Mouse (Mus musculus) embryonic stem cell, embryonic (primary cell): ENCODE data around the gene Cabin1.
"Not testable (repeated sequence)": the region's sequence is repeated elsewhere in the genome, so short reads cannot be mapped to it uniquely, and the experiment has no call there.

ENCODE experiments used
- CTCF ChIA-PET, 4 experiments: fragments of 300-600 bp in 2 of 4; fragments of 350-600 bp in 2 of 4; sonication (Branson Sonifier 250); formaldehyde crosslinking; loops; one replicate each; lab custom pipeline; 2022; ENCODE audit warnings: inconsistent platforms in 2 of 4; lab: Charles Lee
- POLR2A ChIA-PET, 4 experiments: fragments of 300-600 bp in 2 of 4; fragments of 350-600 bp in 2 of 4; sonication (Branson Sonifier 250); formaldehyde crosslinking; loops; one replicate each; lab custom pipeline; 2022; ENCODE audit warnings: antibody characterized with exemption in 4 of 4, inconsistent platforms in 1 of 4; lab: Charles Lee

Gene Cabin1

GRCm38 (mm10) chr10:75777885-75778284 is 13.7 kb upstream of the Cabin1 start:
- ChIA-PET POLR2A (interaction anchor here in 2 of 4 experiments (0.6 to 2.3 kb wide), 5 partner anchors 14 to 210 kb away, joined by 3 to 11 read pairs (median 3); partner anchors contain the start of gene Cabin1 (in 1 of the 2)), CTCF (interaction anchor here in 2 of 4 experiments (0.8 to 1.8 kb wide), 4 partner anchors 13 to 69 kb away, joined by 3 to 4 read pairs (median 4); no protein-coding TSS in a partner anchor)

DNA sequence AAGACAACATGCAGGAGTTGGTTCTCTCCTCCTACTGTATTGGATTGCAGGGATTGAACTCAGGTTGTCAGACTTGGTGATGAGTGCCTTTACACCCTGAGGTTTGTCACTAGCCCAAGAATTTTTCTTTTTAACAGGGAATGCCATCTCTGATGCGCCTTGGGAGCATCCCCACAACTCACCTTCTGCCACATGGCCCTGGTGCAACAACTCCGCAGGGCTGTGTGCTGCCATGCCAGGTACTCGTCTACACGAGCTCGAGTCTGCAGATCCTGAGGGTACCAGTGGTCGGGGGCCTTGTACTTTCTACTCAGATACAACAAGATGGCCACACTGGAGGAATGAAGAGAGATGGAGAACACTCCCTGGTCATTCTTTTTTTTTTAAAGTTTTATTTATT is 12.4 kb upstream of the Cabin1 start:
- POLR2A ChIA-PET = interaction anchor here in 2 of 4 experiments (1.0 to 2.3 kb wide), 2 partner anchors 12 to 15 kb away, joined by 4 to 11 read pairs; partner anchors contain the start of gene Cabin1 (in 1 of the 2)
- CTCF ChIA-PET = interaction anchor here in 2 of 4 experiments (0.6 kb wide), 2 partner anchors 250 to 461 kb away, joined by 4 to 5 read pairs; partner anchors contain the start of gene Prmt2 (in 1 of the 2)

GRCm38 (mm10) chr10:75774587-75774986 is 10.4 kb upstream of the Cabin1 start:
- POLR2A ChIA-PET = interaction anchor here in 2 of 4 experiments (0.8 to 3.5 kb wide), 8 partner anchors 8 to 157 kb away, joined by 3 to 77 read pairs (median 24); partner anchors contain the start of genes Cabin1 (in 2 of the 2) and Gstt2 (in 1 of the 2)
- CTCF ChIA-PET = interaction anchor here in 3 of 4 experiments (1.7 to 2.9 kb wide), 4 partner anchors 10 to 59 kb away, joined by 6 to 40 read pairs (median 17); partner anchors contain the start of gene Cabin1 (in 3 of the 3)

- ChIA-PET POLR2A (interaction anchor here in 3 of 4 experiments (0.8 to 3.5 kb wide), 29 partner anchors 8 to 188 kb away, joined by 3 to 77 read pairs (median 7); partner anchors contain the start of genes Cabin1 (in 3 of the 3), Mif (in 2 of the 3), Gm867 (in 1 of the 3) and Gstt1 (in 1 of the 3)), CTCF (interaction anchor here in 3 of 4 experiments (1.2 to 2.9 kb wide), 14 partner anchors 9 to 188 kb away, joined by 3 to 40 read pairs (median 4); partner anchors contain the start of gene Cabin1 (in 3 of the 3))
These were observed 10.0 kb upstream of the Cabin1 start for GRCm38 (mm10) chr10:75774102-75774501.

DNA sequence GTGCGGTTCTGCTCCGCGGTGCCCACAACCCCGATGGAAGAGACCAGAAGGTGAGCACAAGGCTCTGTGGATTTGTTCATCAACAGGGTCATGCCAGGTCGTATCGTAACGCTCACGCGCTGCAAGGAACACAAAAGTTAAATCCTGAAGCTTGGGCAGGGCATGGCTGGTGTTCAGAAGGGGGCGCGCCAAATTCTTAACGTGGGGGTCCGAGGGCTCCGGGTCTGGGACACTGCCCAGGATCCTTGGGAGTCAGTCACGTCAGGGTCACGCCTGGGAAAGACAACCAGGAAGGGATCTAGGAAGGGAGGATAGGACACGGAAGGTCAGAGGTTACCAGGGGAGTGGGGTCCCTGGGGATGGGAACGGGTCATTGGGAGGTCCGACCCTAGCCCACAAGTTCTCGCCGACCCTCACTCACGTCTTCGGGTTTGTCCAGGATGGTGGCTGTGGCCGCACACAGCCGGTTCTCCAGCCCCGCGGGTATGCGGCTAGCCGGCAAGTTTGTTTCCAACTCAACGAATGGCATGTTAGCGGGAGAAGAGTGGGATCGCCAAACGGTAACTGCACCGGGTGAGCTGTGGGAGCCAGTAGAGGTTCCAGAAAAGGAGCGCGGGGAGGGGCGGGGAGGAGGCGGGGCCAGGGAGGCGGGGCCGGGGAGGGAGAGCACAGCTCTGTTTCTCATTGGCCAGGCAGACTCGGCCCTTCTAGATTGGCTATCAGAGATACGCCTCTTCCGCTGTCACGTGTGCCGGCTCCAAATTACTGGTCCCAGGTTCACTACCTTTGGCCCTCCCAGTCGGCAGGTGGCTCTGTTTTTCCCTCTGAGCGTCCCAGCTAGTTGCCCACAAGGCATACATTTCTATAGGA is 8.9 kb upstream of the Cabin1 start, which contains the start of gene Ddt:
Gene Ddt (minus strand): TSS at position 620 of the 870 bp plus-strand sequence.
- ChIA-PET POLR2A (interaction anchor here (0.5 to 3.5 kb wide), 106 partner anchors 8 to 1424 kb away, joined by 3 to 77 read pairs (median 4); partner anchors contain the start of genes Cabin1 (in 3 of the 4), Gstt2 (in 3 of the 4), Mif (in 3 of the 4) and Gm20441 (in 2 of the 4)), CTCF (interaction anchor here (0.5 to 2.9 kb wide), 41 partner anchors 8 to 518 kb away, joined by 3 to 40 read pairs (median 4); partner anchors contain the start of genes Cabin1 (in 4 of the 4), Gstt1 (in 2 of the 4), Derl3 (in 1 of the 4) and Gstt2 (in 1 of the 4))

- POLR2A ChIA-PET = interaction anchor here in 3 of 4 experiments (0.6 to 1.6 kb wide), 4 partner anchors 12 to 68 kb away, joined by 3 to 10 read pairs (median 4); partner anchors contain the start of gene Gstt1 (in 1 of the 3)
- CTCF ChIA-PET = not testable (repeated sequence)
These were observed 3.6 kb upstream of the Cabin1 start for GRCm38 (mm10) chr10:75767756-75768155.

- CTCF ChIA-PET = interaction anchor here in 2 of 4 experiments (0.6 to 1.1 kb wide), 4 partner anchors 65 to 260 kb away, joined by 3 to 4 read pairs (median 4); no protein-coding TSS in a partner anchor
- POLR2A ChIA-PET = interaction anchor here in 2 of 4 experiments (0.6 to 1.2 kb wide), 5 partner anchors 7 to 201 kb away, joined by 3 read pairs; no protein-coding TSS in a partner anchor
These were observed 2.7 kb upstream of the Cabin1 start for GRCm38 (mm10) chr10:75766856-75767255.

- CTCF ChIA-PET = interaction anchor here (0.6 to 2.3 kb wide), 60 partner anchors 8 to 1552 kb away, joined by 3 to 40 read pairs (median 5); partner anchors contain the start of genes Ddt (in 4 of the 4), Gstt2 (in 3 of the 4), Gm20441 (in 2 of the 4) and Mif (in 2 of the 4)
- POLR2A ChIA-PET = interaction anchor here (0.5 to 4.4 kb wide), 81 partner anchors 8 to 701 kb away, joined by 3 to 77 read pairs (median 4); partner anchors contain the start of genes Ddt (in 3 of the 4), Gm20441 (in 3 of the 4), Gstt1 (in 3 of the 4) and Mif (in 3 of the 4)
These were observed 655 bp upstream of the Cabin1 start for GRCm38 (mm10) chr10:75764519-75765473.

- CTCF ChIA-PET = no interaction called here
- POLR2A ChIA-PET = interaction anchor here in 2 of 4 experiments (0.9 to 4.4 kb wide), 5 partner anchors 11 to 136 kb away, joined by 3 to 77 read pairs (median 3); partner anchors contain the start of gene Ddt (in 2 of the 2)
These were observed 1.7 kb downstream of the Cabin1 start for GRCm38 (mm10) chr10:75762413-75762812.

DNA sequence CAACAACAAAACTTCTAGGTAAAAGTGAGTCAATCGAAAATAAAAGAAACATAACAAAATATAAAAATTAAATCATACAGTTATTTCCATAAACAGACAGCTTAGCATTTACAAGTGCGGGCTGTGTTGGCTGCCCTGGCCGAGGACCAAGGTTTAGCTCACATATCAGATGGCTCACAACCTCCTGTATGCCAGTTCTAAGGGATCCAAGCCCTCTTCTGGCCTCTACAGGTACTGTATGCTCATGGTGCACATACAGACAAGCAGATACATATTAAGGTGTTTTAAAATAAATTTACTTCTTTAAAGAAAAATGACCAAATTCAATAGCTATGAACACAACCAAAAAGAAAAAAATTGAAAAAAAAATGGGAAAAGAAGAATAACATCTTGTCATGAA is 3.8 kb downstream of the Cabin1 start:
- ChIA-PET CTCF (interaction anchor here (0.6 to 1.8 kb wide), 7 partner anchors 16 to 93 kb away, joined by 3 to 7 read pairs (median 3); no protein-coding TSS in a partner anchor), POLR2A (interaction anchor here in 3 of 4 experiments (0.7 to 2.4 kb wide), 9 partner anchors 13 to 172 kb away, joined by 3 to 6 read pairs (median 4); partner anchors contain the start of gene Ddt (in 2 of the 3))

GRCm38 (mm10) chr10:75756719-75757118 is 7.4 kb downstream of the Cabin1 start:
- ChIA-PET POLR2A (interaction anchor here in 2 of 4 experiments (0.7 to 1.4 kb wide), 4 partner anchors 8 to 108 kb away, joined by 3 to 10 read pairs (median 4); partner anchors contain the start of genes Cabin1 (in 1 of the 2) and Ddt (in 1 of the 2)), CTCF (interaction anchor here in 3 of 4 experiments (0.6 to 2.7 kb wide), 7 partner anchors 8 to 170 kb away, joined by 3 to 8 read pairs (median 4); partner anchors contain the start of gene Ddt (in 1 of the 3))

DNA sequence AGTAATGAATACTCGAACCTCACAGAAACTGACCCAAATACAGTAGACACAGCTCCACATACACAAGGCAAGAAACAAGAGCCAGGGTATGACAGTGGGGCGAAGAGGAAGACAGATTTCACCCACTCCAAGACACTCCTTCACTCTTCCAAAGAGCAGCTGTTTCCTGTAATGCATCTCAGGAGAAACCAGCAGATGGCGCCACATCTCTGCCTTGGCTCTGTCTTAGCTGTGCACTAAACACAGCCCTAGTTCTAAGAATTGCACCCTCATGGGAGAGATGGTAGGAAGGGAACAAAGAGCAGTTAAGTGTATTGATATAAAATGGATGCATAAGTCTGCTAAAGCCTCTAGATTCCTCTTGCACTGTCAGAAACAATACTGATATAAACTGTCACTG is 20.1 kb downstream of the Cabin1 start:
- ChIA-PET CTCF (interaction anchor here (0.5 to 2.3 kb wide), 76 partner anchors 8 to 509 kb away, joined by 3 to 27 read pairs (median 4); partner anchors contain the start of genes Cabin1 (in 2 of the 4), Gm20441 (in 2 of the 4), Gstt2 (in 2 of the 4) and Ddt (in 1 of the 4)), POLR2A (interaction anchor here in 3 of 4 experiments (0.5 to 1.6 kb wide), 20 partner anchors 10 to 207 kb away, joined by 3 to 6 read pairs (median 3); partner anchors contain the start of genes Cabin1 (in 2 of the 3), Mif (in 2 of the 3) and Ddt (in 1 of the 3))

DNA sequence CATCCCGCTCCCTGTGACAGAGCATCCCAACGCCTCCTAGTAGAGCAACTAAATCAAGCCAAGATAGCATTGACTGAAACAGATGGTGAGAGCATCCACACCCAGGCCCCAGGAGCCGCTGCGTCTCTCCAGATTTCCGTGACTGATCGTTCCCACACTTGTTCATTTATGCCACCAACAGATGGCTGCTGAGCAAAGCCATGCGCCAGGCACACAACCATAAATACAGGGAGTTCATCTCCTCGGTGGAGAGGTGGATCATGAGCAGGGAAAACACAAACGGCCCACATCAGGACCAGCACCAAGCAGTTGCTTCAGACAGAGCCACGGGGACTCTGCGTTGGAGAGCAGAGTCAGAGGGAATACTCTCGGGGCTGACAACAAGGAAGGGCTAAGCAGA is 20.8 kb downstream of the Cabin1 start:
- ChIA-PET CTCF (interaction anchor here (0.5 to 2.3 kb wide), 72 partner anchors 8 to 412 kb away, joined by 3 to 27 read pairs (median 4); partner anchors contain the start of genes Cabin1 (in 2 of the 4), Gm20441 (in 2 of the 4), Gstt2 (in 2 of the 4) and Ddt (in 1 of the 4)), POLR2A (interaction anchor here in 3 of 4 experiments (0.5 to 1.6 kb wide), 16 partner anchors 13 to 208 kb away, joined by 3 to 6 read pairs (median 3); partner anchors contain the start of genes Cabin1 (in 2 of the 3), Mif (in 2 of the 3) and Ddt (in 1 of the 3))

DNA sequence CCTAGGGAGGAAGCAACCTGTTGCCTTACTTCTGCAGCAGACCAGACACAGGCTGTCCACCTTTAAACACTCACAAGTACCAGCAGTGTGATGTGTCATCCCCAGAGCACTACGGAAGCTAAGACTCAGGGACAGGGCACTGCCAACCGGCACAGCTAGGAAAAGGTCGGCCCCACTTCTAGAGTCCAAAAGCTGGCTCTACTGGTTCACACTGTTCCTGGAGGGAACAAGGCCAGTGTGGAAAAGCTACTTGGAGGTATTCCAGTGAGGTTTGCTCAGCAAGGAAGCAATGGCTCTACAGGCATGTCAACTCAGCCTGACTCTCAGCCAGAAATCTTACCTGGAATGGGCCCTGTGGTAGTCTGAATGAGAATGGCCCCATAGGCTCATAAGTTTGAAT is 23.3 kb downstream of the Cabin1 start:
- POLR2A ChIA-PET = interaction anchor here in 2 of 4 experiments (1.1 to 1.2 kb wide), 3 partner anchors 13 to 200 kb away, joined by 3 to 4 read pairs (median 3); no protein-coding TSS in a partner anchor
- CTCF ChIA-PET = interaction anchor here in 3 of 4 experiments (0.5 to 1.7 kb wide), 5 partner anchors 19 to 155 kb away, joined by 3 to 12 read pairs (median 5); no protein-coding TSS in a partner anchor

- ChIA-PET POLR2A (interaction anchor here in 1 of 4 experiments (0.9 to 1.1 kb wide), 3 partner anchors 14 to 122 kb away, joined by 3 read pairs; partner anchors contain the start of gene Gstt2), CTCF (interaction anchor here in 1 of 4 experiments (1.0 to 1.1 kb wide), 2 partner anchors 106 to 107 kb away, joined by 3 read pairs; no protein-coding TSS in a partner anchor)
These were observed 38.7 kb downstream of the Cabin1 start for GRCm38 (mm10) chr10:75725449-75725848.
